Mouse (Mus musculus) E14TG2a.4 (cell line): Measurements from ENCODE around the gene Dctn2.

ENCODE experiments used
- CTCF ChIP-seq: conservative IDR thresholded peaks from 2 replicates; pipeline ENCODE4 v1.5.1; 2014; ENCODE audit warnings: low read length
- NANOG ChIP-seq: IDR thresholded peaks from 2 replicates; pipeline ENCODE4 v1.6.1; 2014; ENCODE audit warnings: borderline replicate concordance, low read length, mixed read lengths
- POU5F1 ChIP-seq: IDR thresholded peaks from 2 replicates; pipeline ENCODE4 v1.6.1; 2014; ENCODE audit warnings: low read length, borderline replicate concordance

- no peak for TF ChIP-seq CTCF
- no peak for TF ChIP-seq NANOG
- TF ChIP-seq POU5F1, result no peak
Observed at GRCm38 (mm10) chr10:127284105-127284622, 18.0 kb downstream of the Dctn2 start.
